Mouse (Mus musculus) liver, adult 2 months (tissue): ENCODE measurements around the gene 3110009E18Rik.

Experiments used
- CTCF ChIP-seq: fragments of 200-500 bp; IDR thresholded peaks from 2 replicates; pipeline ENCODE4 v1.5.1; 2011; ENCODE audit warnings: low read depth, low read length, control low read depth
- POLR2A ChIP-seq: fragments of 200-500 bp; IDR thresholded peaks from 2 replicates; pipeline ENCODE4 v1.6.1; 2011; ENCODE audit warnings: low read length, control low read depth; ENCODE audit not compliant: insufficient read depth; ENCODE audit errors: extremely low read depth

DNA sequence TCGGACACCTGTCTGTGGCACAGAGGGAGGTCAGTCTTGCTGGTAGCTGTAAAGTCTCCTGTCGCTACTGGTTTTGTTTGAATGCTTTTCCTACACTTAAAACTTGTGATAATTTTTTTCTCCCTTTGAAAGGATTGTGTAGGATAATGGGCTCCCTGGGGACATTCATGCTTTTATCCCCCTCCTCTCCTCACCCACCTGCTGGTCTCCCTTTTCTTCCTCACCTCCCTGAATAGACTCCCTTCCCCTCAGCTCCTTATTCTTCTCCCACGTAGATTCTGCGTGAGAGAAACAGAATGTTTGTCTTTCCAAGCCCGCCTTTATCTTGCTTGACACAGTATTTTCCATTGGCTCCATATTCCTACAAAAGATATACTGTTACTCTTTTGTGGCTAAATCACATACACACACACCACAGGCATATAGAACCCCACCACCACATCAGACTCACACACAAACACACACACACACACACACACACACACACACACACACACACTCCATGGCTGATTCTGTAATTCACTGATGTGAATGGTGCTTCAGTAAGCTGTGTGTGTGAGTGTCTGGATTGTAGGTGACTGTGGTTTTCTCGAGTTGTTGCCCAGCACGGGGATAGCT is 18.0 kb downstream of the 3110009E18Rik start:
- TF ChIP-seq POLR2A, result no peak
- no peak for TF ChIP-seq CTCF
